ENCODE assay signal across 19 mouse cellular contexts in genomic region chr4:130053111-130053510, GRCm38 (mm10). TPM values are rescaled to one million over a fixed set of nuclear protein-coding genes. Genes with fewer than 3 reads are reported as not detected.
DNase-seq lines count a peak whose midpoint lies in the region.
"Had no signal": no experiment of that assay in that cellular context is flagged by ENCODE, and none has a peak within 500 bp of the region (broad histone marks: within the 10 kb centered on the region; RNA-seq: fewer than 3 reads in every experiment).

No protein-coding gene starts in this region.

- DNase-seq in adrenal gland, adult (ENCODE audit: inconsistent age in 2 of 2, low spot score in 1 of 2) = peak; percentile 72 to 78
- no peak for DNase-seq in adrenal gland, postnatal 4 days (ENCODE audit: low spot score in 2 of 2)
- DNase-seq in left cerebral cortex, postnatal 4 days = peak; percentile 73
- no peak for DNase-seq in left cerebral cortex, postnatal 36 days (ENCODE audit: low spot score in 2 of 2)
- peak; percentile 36 for DNase-seq in adrenal gland, adult 8-10 months
- DNase-seq in brain, adult 2 months (ENCODE audit: low read depth, low spot score) = peak; percentile 59
- no peak for DNase-seq in right cerebral cortex, adult 18-20 months
- DNase-seq in layer of hippocampus, postnatal 36 days = no peak
- DNase-seq: cerebellum, adult 11-12 months; forebrain, postnatal 0 days; gastrocnemius, postnatal 10 days; heart, postnatal 14 days; kidney, postnatal 25 days; liver; lung, adult 2 months; lung, postnatal 10 days; right cerebral cortex, postnatal 4 days; thymus, postnatal 4 days had no signal

- intact Hi-C loops in left cerebral cortex, postnatal 4 days (cut with DNase I) = no loop called here
- intact Hi-C loops in left cerebral cortex, postnatal 36 days (cut with DNase I) = no loop called here

RNA-seq across cellular contexts. Expression of gene Col16a1, which starts 5.5 kb away (rescaled TPM):
- 10 to 100 TPM; 62.1 to 69.1 TPM for total RNA-seq in adrenal gland, postnatal 4 days (2021)
- total RNA-seq in left cerebral cortex, postnatal 4 days (2021) = 10 to 100 TPM; 19.5 to 24.1 TPM
- total RNA-seq in left cerebral cortex, postnatal 36 days (2021) = 10 to 100 TPM; 15.9 to 21.4 TPM
- 10 to 100 TPM in 3 of 4 experiments, 1 to 10 TPM in 1; 10.0 to 31.9 (median 19.9) TPM for total RNA-seq in adrenal gland, adult 8-10 months (2022)
- 10 to 100 TPM; 12.4 to 16.3 TPM for total RNA-seq in layer of hippocampus, postnatal 36 days (2021)
- total RNA-seq: CH12.LX had no signal

RNA-seq across cellular contexts. Expression of gene Pef1, which starts 49.2 kb away (rescaled TPM):
- 10 to 100 TPM; 63.6 to 65.1 TPM for total RNA-seq in adrenal gland, postnatal 4 days (2021)
- 10 to 100 TPM; 33.8 to 36.1 TPM for total RNA-seq in left cerebral cortex, postnatal 4 days (2021)
- 10 to 100 TPM; 66.4 to 74.5 TPM for total RNA-seq in left cerebral cortex, postnatal 36 days (2021)
- total RNA-seq in adrenal gland, adult 8-10 months (2022) = 10 to 100 TPM; 81.1 to 93.8 (median 85.9) TPM
- total RNA-seq in layer of hippocampus, postnatal 36 days (2021) = 10 to 100 TPM; 63.7 TPM

Comparison
In these comparisons a context has a peak if more than half of its experiments do, and no peak if none do; other contexts are left out.
1. DNase-seq: peak in adrenal gland, adult (2 of 2), left cerebral cortex, postnatal 4 days (single experiment), adrenal gland, adult 8-10 months (single experiment) and brain, adult 2 months (single experiment); none in adrenal gland, postnatal 4 days (0 of 2), left cerebral cortex, postnatal 36 days (0 of 2), right cerebral cortex, adult 18-20 months (single experiment) and layer of hippocampus, postnatal 36 days (0 of 2).